Mouse (Mus musculus) cerebral cortex, adult 2 months (tissue): ENCODE measurements around the gene Enpp1.

Experiments used
- WGBS: fragments of 180-500 bp; shearing (Covaris S2); methylation state at CpG from one replicate; pipeline ENCODE4 v1.1.7; 2018; 5-methylcytosine and 5-hydroxymethylcytosine counted together

Enpp1 gene

DNA sequence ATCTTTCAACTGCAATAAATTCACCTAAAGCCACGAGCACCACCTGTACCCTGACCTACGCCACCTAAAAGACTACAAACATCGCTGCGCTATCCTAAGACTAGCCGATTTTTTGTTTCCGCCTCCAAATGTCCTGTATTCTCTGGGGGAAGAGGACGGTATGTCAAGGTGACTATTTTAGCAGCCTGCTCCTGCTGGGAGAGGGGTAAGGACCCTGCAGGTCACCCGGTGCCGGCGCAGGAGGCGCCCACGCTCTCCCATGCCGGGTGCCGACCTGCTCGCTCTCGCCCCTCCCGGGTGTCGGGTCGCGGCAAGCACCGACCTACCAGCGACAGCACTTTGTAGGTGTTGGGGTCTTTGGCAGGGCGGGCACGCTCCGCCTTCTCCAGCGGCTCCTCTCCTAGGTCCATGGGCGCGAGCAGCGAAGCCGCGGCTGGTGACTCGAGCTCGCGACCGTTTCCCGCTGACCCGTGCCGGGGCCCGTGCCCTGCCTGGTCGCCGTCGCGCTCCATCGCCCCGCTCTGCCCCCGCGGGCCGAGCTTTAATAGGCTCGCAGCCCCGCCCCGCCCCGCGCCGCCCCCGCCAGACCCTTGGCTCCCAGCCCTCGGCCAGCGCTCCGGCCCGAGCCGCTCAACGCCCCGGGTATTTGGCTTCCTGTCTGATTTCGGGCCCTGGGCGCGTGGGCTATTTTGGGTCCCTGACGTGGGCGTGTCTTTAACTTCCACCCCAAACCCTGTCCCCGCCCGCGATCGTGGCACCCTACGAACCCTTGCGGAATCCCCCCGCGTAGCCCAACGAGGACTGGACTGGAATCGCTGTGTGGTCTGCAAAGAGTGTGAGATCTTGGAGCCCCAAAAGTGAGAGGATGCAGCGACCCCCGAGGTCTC lies at the start of gene Enpp1:
Gene Enpp1 (minus strand): TSS at position 680 of the 887 bp plus-strand sequence.
- under 1% methylated on average over 79 of the region's 79 CpGs for WGBS

DNA sequence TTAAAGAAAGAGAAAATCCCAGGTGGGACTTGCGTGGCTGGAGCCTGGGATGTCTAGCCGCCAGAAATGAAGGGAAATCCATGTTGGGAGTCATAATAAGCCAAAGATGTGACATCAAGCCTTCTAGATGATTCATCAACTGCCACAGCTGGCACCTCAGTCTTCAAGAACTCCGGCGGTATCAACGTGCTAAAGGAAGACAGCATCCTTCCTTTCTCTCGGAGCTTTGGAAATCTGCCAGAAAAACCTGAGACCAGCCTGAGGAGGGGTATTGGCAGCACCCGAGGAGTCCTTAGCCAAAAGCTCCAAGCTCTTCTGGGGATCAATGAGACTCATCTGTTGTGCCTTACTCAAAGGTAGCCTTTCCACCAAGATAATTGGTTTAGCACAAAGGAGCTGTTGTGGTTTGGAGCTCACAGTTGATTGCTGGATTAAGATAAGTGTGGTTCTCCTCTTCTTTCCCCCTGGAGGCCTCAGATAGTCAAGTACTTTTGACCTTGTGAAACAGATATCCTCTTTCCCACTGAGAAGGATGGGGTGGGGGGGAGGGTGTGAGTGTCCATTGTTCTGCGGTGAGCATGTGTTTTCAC lies 46.5 kb upstream of the Enpp1 start:
- WGBS: 38% methylated on average over 8 of the region's 8 CpGs

DNA sequence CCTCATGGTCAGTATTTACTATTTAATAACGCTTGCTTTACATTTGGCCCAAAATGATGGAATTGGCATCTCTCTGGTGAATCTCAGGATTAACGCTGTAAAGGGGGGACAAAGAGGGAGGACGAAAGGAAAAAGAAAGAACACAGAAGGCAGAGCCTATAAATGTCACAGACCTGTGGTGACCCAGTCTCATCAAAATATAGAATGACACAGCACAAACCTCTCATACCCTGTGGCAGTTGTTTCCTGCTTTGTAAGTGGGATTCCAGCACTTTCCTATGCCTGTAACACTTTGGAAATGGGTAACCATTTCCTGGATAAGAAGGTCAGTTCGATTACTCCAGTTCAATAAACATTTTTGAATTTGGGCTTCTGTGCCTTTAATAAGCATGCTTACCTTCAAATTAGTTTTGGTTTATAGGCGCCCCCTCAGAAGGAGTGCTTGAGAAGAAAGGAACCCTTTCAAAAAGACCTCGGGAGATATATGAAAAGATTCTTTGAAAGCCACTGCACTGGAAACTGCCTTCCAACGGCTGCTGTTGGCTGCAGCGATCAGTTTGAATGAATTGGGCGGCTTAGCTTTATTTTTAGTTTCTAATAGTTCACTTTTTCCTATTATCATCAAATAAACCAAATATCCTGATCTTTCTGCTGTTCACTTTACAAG lies 43.0 kb upstream of the Enpp1 start:
- WGBS: 41% methylated on average over 9 of the region's 9 CpGs

GRCm38 (mm10) chr10:24754251-24754835 lies 42.4 kb upstream of the Enpp1 start:
- 49% methylated on average over 11 of the region's 11 CpGs for WGBS

- 75% methylated on average over 16 of the region's 16 CpGs for WGBS
These were observed 41.7 kb upstream of the Enpp1 start for GRCm38 (mm10) chr10:24753536-24754250.

DNA sequence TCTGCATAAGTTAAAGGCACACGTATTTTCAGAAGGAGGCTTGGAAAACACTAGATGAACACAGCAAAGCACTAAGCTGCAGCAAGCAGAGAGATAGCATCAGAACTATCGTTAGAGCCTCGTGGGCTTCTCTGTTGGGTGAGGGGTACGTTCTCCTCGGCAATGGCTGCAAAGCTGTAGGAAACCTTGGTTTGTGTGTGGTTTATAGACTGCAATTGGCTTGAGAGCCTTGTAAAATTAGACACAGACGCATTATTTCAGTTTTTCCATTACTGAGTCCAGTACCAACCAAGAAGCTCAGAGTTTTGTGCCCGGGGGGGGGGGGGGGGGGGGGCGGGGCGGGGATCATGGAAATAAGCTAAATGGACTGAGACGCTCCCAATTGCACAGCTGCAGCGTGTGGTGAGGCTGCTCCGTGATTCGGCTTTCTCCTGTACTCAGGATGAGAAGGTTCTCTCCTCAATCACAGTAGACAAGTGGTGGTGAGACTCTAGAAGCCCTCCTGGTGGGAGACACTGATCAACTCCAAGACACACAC lies 31.1 kb upstream of the Enpp1 start:
- 82% methylated on average over 13 of the region's 13 CpGs for WGBS

- 70% methylated on average over 7 of the region's 7 CpGs for WGBS
These were observed 29.6 kb upstream of the Enpp1 start for GRCm38 (mm10) chr10:24741229-24742198.

- WGBS: 74% methylated on average over 2 of the region's 2 CpGs
These were observed 27.2 kb upstream of the Enpp1 start for GRCm38 (mm10) chr10:24739171-24739570.

- 61% methylated on average over 2 of the region's 2 CpGs for WGBS
These were observed 26.5 kb upstream of the Enpp1 start for GRCm38 (mm10) chr10:24738456-24738855.

DNA sequence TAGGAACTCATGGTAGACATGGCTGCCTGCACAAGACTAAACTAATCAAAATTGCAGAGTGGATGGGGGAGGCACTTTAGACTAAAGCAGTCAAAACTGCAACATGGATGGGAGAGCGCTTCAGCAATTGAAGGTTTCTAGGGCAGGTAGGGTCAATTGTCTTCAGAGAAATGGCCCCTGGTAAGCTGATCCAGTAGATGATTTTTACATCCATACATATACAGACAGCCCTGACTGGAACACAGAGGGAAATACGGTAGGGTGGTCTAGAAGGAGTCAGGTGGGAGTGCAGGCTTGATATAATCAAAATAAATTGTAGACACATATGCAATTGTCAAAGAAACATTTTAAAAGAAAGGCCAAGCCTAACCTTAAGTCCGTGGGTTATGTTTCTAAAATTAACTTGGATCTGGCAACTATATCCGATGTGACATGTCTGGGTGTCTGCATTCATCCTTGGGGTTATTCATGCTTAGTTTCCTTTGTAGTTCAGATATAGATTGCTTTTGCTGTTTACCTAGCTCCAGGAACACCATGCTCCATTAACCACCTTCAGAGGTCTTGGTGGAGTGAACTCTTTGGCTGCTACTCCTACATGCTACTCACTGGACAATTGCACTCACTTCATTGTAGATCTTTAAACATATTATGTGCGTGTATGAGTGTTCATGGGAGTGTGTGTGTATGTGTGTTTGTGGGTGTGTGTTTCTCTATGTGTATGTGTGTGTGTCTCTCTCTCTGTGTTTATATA lies 23.2 kb upstream of the Enpp1 start:
- WGBS: 94% methylated on average over 5 of the region's 5 CpGs

DNA sequence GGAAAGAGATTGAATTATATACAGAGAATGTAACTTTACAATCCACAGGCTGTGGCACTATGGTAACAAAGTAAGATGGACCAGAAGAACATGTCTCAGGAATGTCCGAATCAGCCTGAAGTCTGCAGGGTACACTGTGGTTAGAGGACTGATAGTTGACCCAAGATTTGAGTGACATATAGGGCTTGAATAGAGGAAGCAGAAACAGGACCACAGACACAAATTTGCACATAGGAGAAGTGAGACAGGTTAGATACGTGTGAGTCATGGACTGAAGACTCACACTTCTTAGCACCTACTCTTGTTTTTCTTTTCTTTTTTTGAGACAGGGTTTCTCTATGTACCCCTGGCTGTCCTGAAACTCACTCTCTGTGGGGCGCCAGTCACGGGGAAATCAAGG lies 15.5 kb upstream of the Enpp1 start:
- 80% methylated on average over 4 of the region's 4 CpGs for WGBS

DNA sequence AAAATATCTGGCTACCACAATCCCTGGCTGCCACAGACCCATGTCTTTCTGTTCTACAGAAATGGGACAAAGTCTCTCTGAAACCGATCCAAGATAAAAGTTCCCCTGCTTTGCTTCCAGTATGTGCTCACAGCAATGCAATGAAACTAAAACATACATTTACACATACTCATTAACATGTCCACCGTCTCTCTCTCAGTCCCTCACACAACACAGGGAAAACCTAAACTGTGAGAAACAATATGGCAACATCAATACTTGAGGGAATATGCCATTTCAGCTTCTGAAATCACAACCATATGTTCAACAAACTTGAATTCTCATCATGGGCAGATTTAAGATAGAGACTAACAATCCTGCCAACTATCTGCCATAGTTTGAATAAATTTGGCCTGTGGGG lies 13.2 kb upstream of the Enpp1 start:
- WGBS: 60% methylated on average over 2 of the region's 2 CpGs

DNA sequence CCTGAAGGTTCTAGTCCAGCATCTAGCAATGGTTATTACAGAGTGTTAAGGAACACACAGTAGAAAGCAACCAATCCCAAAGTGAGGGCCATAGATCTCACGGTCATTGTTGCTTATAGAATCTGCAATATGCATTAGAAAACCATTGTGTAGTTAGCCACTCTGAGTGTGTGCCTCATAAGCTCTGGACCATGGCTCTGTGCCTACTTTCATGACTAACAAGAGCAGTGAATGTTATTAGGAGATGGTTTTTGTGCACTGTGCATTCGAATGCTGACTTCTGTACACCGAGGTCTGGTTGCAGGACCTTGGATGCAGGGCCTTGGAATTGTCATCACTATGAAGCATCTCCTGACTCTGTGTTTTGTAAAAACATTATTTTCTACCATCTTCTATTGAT lies 9.9 kb upstream of the Enpp1 start:
- 92% methylated on average over 3 of the region's 3 CpGs for WGBS

DNA sequence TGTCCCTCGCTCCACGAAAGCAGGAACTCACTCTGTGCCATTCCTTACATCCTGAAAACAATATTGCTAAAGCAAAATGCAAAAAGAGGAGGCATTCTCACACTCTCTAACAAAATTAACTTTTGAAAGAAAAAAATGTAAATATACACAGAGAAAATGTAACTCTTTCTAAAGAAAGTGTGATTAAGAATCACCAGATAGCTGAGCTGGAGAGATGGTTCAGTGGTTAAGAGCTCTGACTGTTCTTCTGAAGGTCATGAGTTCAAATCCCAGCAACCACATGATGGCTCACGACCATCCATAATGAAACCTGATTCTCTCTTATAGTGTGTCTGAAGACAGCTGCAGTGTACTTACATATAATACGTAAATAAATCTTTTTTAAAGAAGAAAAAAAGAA lies 7.4 kb upstream of the Enpp1 start:
- 93% methylated on average over 4 of the region's 4 CpGs for WGBS

DNA sequence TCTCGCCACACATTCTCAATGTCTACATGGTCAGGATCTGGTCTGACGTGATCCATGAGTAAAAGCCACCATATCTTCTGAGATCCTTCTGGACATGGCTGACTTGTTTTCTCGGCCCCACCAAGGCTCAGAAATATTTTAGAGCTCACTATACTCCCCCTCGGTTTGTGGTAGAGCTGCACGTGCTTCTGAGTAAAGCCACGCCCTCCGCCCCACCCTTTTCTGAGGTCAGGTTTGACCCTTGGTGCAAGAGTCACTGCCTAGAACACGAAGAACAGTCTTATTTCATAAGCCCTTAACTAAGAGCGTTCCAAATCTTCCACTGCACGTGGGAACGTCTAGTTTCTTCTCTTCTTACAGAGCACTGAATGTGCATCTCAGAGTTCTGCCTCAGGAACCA lies 6.8 kb upstream of the Enpp1 start:
- WGBS: 64% methylated on average over 11 of the region's 11 CpGs

- WGBS: 28% methylated on average over 14 of the region's 14 CpGs
These were observed 6.1 kb upstream of the Enpp1 start for GRCm38 (mm10) chr10:24718058-24718457.

GRCm38 (mm10) chr10:24716232-24716631 lies 4.3 kb upstream of the Enpp1 start:
- 90% methylated on average over 5 of the region's 5 CpGs for WGBS

DNA sequence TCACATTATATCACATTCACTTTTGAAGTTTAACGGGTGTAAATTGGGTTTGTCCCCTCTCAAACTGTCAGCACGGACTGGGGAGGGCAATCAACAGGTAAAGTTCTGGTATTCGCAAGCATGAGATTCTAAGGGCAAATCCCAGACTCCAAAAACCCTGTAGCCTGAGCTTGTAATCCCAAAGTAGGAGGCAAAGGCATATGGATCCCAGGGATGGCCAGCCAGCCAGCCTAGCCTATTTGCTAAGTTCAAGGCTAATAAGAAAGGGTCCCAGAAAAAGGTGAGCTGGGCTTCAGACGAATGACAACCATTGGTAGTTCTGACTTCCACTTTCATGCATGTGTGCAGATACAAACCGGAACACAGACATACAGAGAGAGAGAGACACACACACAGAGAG lies 942 bp upstream of the Enpp1 start:
- WGBS: 85% methylated on average over 5 of the region's 5 CpGs

- WGBS: 18% methylated on average over 15 of the region's 15 CpGs
These were observed 405 bp upstream of the Enpp1 start for GRCm38 (mm10) chr10:24712367-24712761.

DNA sequence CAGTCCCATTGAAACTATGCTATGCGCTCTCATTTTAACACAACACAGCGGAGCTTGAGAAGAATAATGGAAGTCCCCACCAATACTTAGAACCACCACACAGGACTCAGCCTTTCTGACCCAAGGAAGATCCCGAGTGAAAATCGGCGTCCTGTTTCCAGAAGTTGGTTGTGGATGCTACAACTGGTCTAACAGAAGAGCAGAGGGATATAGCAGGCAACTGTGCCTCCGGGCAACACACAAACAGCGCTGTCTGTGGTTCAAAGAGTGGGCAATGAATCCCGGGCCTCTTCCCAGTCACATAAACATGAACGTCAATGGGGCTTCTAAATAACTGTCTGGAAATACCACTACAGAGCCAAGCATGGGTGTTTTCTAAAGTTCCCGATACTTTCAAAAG lies 888 bp downstream of the Enpp1 start:
- WGBS: 16% methylated on average over 10 of the region's 10 CpGs
